Mouse (Mus musculus): Measurements from ENCODE around the gene 9130213A22Rik. TPM values are rescaled to one million over a fixed set of nuclear protein-coding genes. Genes with fewer than 3 reads are reported as not detected.

The 9130213A22Rik gene
- polyA plus RNA-seq, 1 experiment from 2014 or later = 0.25 TPM

DNA sequence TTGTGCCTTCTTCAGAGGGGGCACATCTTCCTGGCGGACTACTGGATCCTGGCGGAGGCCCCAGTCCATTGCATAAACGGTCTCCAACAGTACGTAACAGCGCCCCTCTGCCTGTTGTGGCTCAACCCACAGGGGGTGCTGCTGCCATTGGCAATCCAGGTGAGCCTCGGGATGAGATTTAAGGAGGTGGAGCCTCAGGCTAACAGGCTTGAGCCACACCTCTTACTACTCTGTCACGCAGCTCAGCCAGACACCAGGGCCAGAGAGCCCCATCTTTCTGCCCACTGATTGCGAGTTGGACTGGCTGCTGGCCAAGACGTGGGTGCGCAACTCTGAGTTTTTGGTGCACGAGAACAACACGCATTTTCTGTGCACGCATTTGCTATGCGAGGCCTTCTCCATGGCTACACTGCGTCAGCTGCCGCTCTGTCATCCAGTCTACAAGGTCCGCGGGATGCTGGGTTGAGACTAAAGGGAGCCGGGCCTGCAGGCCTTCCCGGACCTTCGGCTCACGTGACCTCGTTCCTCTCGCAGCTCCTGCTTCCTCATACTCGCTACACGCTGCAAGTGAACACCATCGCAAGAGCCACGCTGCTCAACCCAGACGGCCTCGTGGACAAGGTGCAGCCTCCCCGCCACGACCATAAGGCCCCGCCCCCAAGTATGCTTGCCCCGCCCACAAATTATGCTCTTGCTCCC is 11.7 kb upstream of the 9130213A22Rik start:
- Histone ChIP-seq H3K27me3 (ENCODE audit: insufficient read depth, low read length) (no peaks in the 10 kb centered on the region), H3K4me3 (replicated peaks; ENCODE audit: low read depth, low read length) (peak overlapping the region; percentile 35), H3K9ac (ENCODE audit: low read depth, low read length) (peak overlapping the region; percentile 55), H3K4me1 (replicated peaks; ENCODE audit: insufficient read depth, low read length) (no peaks in the 10 kb centered on the region), H3K9me3 (replicated peaks; ENCODE audit: low read length) (no peaks in the 10 kb centered on the region), H3K4me2 (ENCODE audit: low read length) (peak overlapping the region; percentile 65), H3K27ac (no peak overlapping the region), H3K36me3 (ENCODE audit: insufficient read depth, low read length) (no peaks in the 10 kb centered on the region)
- WGBS = 2% methylated on average over 34 of the region's 34 CpGs
- peak; percentile 69 for ATAC-seq (replicated peaks; ENCODE audit: low FRiP score, low read depth)
- peak; percentile 79 for DNase-seq (ENCODE audit: low spot score)
- TF ChIP-seq CTCF (IDR thresholded peaks at IDR 0.05; ENCODE audit: low read depth) = peak; percentile 74

- no peak for DNase-seq (ENCODE audit: low spot score)
- Histone ChIP-seq H3K9ac (ENCODE audit: low read depth, low read length) (peak overlapping the region; percentile 55; the same call in 1 of the 2 replicates), H3K27ac (no peak overlapping the region)
Observed at GRCm38 (mm10) chr11:69133566-69133922, 11.2 kb upstream of the 9130213A22Rik start.

DNA sequence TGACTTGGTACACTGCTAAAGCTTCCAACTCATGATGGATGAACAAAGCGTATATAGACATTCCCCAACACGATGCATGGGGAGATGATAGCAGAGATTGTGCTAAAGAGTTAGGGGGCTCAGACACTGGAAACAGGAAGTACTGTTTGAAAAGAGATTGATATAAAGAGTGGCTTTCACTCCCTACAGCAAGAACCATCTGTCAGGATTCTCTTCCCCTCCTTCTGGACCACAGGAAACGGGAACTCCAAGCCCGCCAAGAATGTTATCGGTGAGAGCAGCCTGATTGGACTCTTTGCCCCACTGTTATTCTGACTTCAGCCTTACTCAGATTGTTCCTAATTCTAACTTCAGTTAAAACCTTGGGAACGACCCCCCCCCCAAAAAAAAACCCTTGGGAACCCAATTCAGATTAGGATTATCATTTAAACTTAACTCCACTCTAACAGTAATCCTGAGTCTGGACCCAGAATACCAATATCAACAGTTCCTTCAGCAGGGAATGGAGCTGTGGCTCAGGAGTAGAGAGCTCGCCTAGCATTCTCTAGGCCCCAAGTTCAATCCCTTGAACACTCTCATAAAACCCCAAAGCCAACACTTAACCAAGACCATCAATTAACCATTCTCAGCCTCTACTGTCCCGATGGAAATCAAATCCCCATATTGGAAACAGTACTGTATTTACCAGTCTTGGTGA is 6.2 kb upstream of the 9130213A22Rik start:
- ATAC-seq (replicated peaks; ENCODE audit: low FRiP score, low read depth) (no peak), DNase-seq (ENCODE audit: low spot score) (no peak)
- Histone ChIP-seq H3K36me3 (ENCODE audit: insufficient read depth, low read length) (no peaks in the 10 kb centered on the region), H3K4me3 (replicated peaks; ENCODE audit: low read depth, low read length) (no peak overlapping the region), H3K27ac (no peak overlapping the region), H3K27me3 (ENCODE audit: insufficient read depth, low read length) (no peaks in the 10 kb centered on the region), H3K4me1 (replicated peaks; ENCODE audit: insufficient read depth, low read length) (no peaks in the 10 kb centered on the region), H3K9me3 (replicated peaks; ENCODE audit: low read length) (no peaks in the 10 kb centered on the region), H3K4me2 (ENCODE audit: low read length) (no peak overlapping the region), H3K9ac (ENCODE audit: low read depth, low read length) (no peak overlapping the region)
- TF ChIP-seq CTCF (IDR thresholded peaks at IDR 0.05; ENCODE audit: low read depth) = no peak
- WGBS = 71% methylated on average over 8 of the region's 8 CpGs

More at GRCm38 (mm10) chr11:69133566-69133922, 11.2 kb upstream of the 9130213A22Rik start:
- Histone ChIP-seq H3K9me3 (replicated peaks; ENCODE audit: low read length) (no peaks in the 10 kb centered on the region), H3K4me2 (ENCODE audit: low read length) (peak overlapping the region; percentile 65), H3K4me3 (replicated peaks; ENCODE audit: low read depth, low read length) (no peak overlapping the region), H3K36me3 (ENCODE audit: insufficient read depth, low read length) (no peaks in the 10 kb centered on the region), H3K27me3 (ENCODE audit: insufficient read depth, low read length) (no peaks in the 10 kb centered on the region), H3K4me1 (replicated peaks; ENCODE audit: insufficient read depth, low read length) (no peaks in the 10 kb centered on the region)
- TF ChIP-seq CTCF (IDR thresholded peaks at IDR 0.05; ENCODE audit: low read depth) = no peak
- 22% methylated on average over 5 of the region's 5 CpGs for WGBS
- peak; percentile 41; the same call in 1 of the 2 replicates for ATAC-seq (replicated peaks; ENCODE audit: low FRiP score, low read depth)

DNA sequence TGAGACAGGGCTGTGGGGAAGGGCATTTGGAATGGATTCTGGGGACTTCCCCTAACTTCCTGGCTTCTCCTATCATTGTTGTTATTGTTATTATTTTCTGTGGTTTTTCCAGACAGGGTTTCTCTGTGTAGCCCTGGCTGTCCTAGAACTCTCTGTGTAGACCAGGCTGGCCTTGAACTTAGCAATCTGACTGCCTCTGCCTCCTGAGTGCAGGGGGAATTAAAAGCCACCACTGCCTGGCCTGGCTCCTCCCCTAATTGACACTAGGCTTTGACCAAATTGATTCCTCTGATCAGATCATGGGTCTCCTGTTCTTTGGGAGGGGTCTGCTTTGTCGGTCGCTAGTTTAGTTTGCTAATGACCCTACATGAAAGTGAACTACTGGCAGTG is 4.3 kb upstream of the 9130213A22Rik start:
- no peaks in the 10 kb centered on the region for H3K36me3 ChIP-seq (ENCODE audit: insufficient read depth, low read length)
- DNase-seq (ENCODE audit: low spot score) (no peak), ATAC-seq (replicated peaks; ENCODE audit: low FRiP score, low read depth) (no peak)
- H3K4me3 ChIP-seq (replicated peaks; ENCODE audit: low read depth, low read length) = no peak overlapping the region
- H3K4me2 ChIP-seq (ENCODE audit: low read length) = peak overlapping the region; percentile 69; the same call in 1 of the 2 replicates
- no peak overlapping the region for H3K9ac ChIP-seq (ENCODE audit: low read depth, low read length)
- no peaks in the 10 kb centered on the region for H3K27me3 ChIP-seq (ENCODE audit: insufficient read depth, low read length)
- H3K27ac ChIP-seq = no peak overlapping the region
- 44% methylated on average over 2 of the region's 2 CpGs for WGBS
- TF ChIP-seq CTCF (IDR thresholded peaks at IDR 0.05; ENCODE audit: low read depth) = no peak
- 0 out of 2 replicates have a peak, but pooled peaks cover under 1% of the 10 kb centered on the region for H3K4me1 ChIP-seq (replicated peaks; ENCODE audit: insufficient read depth, low read length)
- H3K9me3 ChIP-seq (replicated peaks; ENCODE audit: low read length) = no peaks in the 10 kb centered on the region

DNA sequence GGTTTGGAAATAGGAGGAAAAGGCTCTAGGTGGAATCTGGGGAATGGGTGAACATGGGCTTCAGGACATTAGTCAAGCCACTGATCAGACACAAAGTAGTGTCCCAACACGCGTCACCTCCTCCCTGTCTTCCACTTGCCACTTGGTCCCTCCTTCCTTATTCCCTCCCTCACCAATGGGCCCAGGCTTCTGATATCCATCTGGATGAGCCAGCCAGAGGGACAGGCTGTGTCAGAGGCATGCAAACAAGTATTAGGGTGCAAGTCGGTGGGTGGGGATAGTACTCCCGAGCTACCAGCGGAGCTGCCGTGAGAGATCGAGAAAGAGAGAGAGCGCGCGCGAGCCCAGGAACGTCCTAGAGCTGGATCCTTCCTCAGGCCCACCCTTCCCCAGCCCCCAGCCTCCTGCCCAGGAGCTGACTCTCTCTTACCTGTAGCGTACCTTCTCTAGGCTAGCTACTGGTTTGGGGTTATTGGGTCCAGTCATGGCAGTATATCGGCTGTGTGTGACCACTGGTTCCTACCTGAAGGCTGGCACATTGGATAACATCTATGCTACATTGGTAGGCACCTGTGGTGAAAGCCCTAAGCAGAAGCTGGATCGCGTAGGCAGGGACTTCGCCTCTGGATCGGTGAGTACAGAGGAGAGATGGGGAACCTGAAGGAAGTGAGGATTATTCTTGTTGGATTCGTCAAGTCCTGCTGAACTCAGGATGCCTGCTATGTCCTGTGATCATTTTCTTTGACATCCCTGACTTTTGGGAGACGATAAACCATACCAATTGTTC is 3.7 kb upstream of the 9130213A22Rik start:
- peaks cover 3% of the 10 kb centered on the region; the same call in 1 of the 2 replicates for H3K4me1 ChIP-seq (replicated peaks; ENCODE audit: insufficient read depth, low read length)
- no peaks in the 10 kb centered on the region for H3K27me3 ChIP-seq (ENCODE audit: insufficient read depth, low read length)
- H3K27ac ChIP-seq = peak overlapping the region; percentile 78
- H3K4me2 ChIP-seq (ENCODE audit: low read length) = peak overlapping the region; percentile 69
- DNase-seq (ENCODE audit: low spot score) (no peak), ATAC-seq (replicated peaks; ENCODE audit: low FRiP score, low read depth) (no peak)
- 14% methylated on average over 20 of the region's 20 CpGs for WGBS
- peak overlapping the region; percentile 52 for H3K4me3 ChIP-seq (replicated peaks; ENCODE audit: low read depth, low read length)
- H3K9ac ChIP-seq (ENCODE audit: low read depth, low read length) = peak overlapping the region; percentile 54; the same call in 1 of the 2 replicates
- no peaks in the 10 kb centered on the region for H3K9me3 ChIP-seq (replicated peaks; ENCODE audit: low read length)
- no peak for TF ChIP-seq CTCF (IDR thresholded peaks at IDR 0.05; ENCODE audit: low read depth)
- no peaks in the 10 kb centered on the region for H3K36me3 ChIP-seq (ENCODE audit: insufficient read depth, low read length)

GRCm38 (mm10) chr11:69125852-69125918 is 3.3 kb upstream of the 9130213A22Rik start, which contains the start of gene Aloxe3:
Aloxe3 (plus strand) TSS chr11:69125896.
- TF ChIP-seq CTCF (IDR thresholded peaks at IDR 0.05; ENCODE audit: low read depth) = no peak
- Histone ChIP-seq H3K9me3 (replicated peaks; ENCODE audit: low read length) (no peaks in the 10 kb centered on the region), H3K27me3 (ENCODE audit: insufficient read depth, low read length) (no peaks in the 10 kb centered on the region), H3K9ac (ENCODE audit: low read depth, low read length) (peak within 1 kb of the TSS; percentile 54), H3K4me3 (replicated peaks; ENCODE audit: low read depth, low read length) (peak within 1 kb of the TSS; percentile 52), H3K27ac (peak within 1 kb of the TSS; percentile 78), H3K4me1 (replicated peaks; ENCODE audit: insufficient read depth, low read length) (peaks cover 3% of the 10 kb centered on the region; the same call in 1 of the 2 replicates), H3K36me3 (ENCODE audit: insufficient read depth, low read length) (no peaks in the 10 kb centered on the region), H3K4me2 (ENCODE audit: low read length) (peak within 1 kb of the TSS; percentile 69)
- ATAC-seq (replicated peaks; ENCODE audit: low FRiP score, low read depth) (no peak), DNase-seq (ENCODE audit: low spot score) (no peak)
- 0% methylated on average over 3 of the region's 3 CpGs for WGBS
